Mouse (Mus musculus): ENCODE data around the gene Pbx4.

DNA sequence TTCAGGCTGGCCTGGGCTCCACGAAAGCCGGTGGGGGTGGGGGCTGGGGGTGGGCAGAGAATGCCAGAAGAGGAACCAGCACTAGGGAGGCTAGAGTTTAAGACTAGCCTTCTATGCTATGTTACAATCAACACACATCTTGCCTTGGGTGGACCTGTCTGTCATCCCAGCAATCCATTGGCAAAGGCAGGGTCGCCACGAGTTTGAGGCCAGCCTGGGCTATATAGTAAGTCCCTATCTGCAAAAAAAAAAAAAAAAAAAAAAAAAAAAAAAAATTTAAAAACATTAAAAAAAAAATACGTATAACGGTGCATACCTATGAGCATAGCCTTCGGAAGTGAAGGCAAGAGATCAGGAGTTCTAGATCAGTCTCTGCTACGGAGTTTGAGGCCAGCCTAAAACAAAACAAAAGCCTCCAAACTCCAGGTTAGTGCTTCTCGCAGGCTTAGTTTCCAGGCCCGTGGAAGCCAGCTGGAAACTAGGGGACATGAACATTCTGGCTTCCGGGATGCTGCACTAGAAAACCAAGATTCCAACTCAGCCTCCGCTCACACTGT lies 68.7 kb downstream of the Pbx4 start:
- TF ChIP-seq CTCF (IDR thresholded peaks at IDR 0.05; ENCODE audit: extremely low read depth, insufficient read length, insufficient replicate concordance, low read depth, low read length) (no peak), POLR2A (IDR thresholded peaks at IDR 0.05; ENCODE audit: low read depth, low read length) (no peak)
